Mouse (Mus musculus) embryo, embryonic 11.5 days (tissue): ENCODE measurements around the gene Ablim1.

Experiments
- DNase-seq: peaks from one replicate; pipeline ENCODE4 v3.0.0-alpha.2; 2012; ENCODE audit warnings: low read depth, low spot score

Ablim1 gene

DNA sequence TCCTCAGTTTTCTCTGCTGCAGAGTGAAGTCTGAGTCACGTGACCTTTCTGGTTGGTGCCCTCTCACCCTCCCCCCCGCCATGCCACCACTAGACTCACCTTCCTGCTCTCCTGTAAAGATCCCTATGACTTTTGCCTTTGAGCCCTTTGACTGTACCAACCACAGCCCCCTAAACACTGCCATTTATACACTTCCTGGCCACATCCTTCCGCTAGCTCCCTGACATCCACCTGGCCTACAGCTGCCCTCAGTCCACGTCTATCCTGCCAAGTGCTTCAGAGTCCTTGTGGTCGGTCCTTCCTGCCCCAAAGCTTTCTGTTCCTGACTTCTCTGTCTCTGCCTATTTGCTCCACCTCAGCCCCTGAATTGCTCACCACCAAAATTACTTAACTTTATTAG, 29.1 kb upstream of the Ablim1 start:
- DNase-seq = no peak

DNA sequence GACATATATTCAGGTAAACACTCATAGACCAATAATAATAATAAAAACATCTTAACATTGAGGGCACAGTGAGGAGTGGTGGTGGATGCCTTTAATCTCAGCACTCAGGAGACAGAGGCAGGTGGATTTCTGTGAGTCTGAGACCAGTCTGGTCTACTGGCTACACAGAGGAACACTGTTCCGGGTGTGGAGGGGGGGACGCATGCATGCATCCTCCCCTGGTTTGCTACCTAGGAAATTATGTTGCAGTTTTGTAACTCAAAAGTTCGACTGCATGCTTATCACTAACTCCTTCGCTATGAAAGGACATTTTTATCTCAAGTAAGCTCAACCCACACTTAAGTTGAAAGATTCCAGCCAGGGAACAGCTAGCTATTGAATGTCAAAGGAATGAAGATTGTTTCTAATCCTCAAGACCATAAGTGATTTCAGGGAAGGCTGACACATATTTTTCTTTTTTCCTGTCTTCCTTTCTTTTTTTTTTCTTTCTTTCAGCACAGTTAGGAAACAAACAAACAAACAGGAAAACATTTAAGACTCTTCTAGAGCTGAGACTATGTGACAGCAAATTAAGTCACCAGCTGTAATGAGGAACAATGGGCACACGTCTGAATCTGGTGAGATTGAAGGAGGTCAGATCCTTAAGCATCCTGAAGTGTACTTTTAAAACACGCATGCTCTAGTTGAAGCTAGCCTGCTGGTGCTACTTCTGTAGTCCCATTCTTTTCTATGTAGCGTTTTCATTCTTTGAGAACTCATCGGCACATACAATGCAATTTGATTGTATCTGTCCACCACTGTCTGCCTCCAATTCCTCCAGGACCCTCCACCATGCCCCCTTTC, 26.4 kb upstream of the Ablim1 start:
- no peak for DNase-seq

DNA sequence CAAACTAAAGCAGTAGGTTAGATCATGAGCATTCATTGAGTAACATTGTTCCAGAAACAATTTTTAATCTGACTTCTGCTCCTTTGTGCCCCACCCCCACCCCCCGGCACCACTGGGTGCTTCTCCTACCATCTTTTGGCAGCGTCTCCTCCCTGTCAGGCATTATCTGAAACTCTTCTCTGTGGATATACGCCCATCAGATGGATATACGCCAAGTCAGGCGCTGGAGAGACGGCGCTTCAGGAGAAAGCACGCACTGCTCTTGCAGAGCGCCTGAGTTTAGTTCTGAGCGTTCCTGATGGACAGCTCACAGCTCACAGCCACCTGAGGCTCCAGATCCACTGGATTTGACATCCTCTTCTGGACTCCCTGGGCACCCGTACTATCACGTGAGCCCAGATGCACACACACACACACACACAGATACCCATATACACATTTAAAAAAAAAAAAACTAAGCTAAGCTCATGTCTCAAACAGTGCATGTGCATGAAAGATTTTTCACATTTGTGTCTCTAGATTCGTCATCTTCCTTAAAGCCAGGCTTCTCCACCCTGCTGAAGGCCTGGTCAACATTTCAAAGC, 24.7 kb upstream of the Ablim1 start:
- DNase-seq = no peak

DNA sequence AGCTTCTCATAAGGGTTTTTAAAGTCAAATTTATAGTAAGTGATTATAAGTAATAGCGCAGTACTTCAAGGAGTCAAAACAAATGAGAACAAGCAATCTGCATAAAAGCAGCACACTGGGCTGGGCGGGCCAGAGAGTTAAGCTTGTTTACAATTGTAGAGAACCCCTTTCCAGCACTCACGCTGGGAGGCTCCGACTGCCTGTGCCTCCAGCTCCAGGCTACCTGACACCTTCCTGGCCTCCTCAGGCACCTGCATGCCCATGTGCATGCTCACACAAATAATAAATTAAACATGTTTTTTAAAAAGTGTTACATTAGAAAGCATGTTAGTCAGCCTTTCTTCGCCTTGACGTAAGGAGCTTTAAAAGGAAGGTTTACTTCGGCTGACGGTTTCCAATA, 20.4 kb upstream of the Ablim1 start:
- no peak for DNase-seq

DNA sequence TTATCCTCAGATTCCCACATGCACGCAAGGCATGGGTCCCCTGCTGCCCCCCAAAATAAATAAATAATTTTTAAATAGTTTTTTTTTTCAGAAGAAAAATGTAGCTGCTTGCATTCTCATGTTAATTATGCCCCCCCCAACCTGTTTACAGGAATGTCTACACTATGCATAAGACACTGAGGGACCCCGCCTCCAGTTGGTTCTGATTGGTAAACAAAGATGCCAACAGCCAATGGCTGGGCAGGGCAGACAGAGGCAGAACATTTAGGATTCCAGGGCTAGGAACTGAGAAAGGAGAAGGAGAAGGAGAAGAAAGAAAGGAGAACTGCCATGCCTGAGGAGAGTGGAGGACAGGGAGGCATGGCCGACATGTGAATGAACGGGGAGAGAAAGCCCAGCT, 18.6 kb upstream of the Ablim1 start:
- DNase-seq = no peak

DNA sequence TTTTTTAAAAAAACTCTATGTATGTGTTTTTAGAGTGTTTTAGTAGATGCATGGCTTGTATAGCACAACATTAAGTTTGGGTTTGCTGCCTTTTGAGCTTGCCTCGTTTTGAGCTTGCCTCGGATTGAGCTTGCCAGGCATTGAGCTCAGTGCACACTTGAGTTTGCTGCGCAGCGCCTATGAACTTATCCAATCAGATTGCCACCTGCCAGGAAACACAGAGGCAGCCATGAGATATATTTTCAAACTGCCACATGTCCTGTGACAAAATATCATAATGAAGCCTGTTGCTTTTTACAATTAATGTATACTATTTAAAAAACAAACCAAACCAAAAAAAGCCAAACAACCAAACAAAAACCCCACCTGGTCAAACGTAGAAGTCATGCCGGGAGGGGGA, 16.5 kb upstream of the Ablim1 start:
- no peak for DNase-seq

DNA sequence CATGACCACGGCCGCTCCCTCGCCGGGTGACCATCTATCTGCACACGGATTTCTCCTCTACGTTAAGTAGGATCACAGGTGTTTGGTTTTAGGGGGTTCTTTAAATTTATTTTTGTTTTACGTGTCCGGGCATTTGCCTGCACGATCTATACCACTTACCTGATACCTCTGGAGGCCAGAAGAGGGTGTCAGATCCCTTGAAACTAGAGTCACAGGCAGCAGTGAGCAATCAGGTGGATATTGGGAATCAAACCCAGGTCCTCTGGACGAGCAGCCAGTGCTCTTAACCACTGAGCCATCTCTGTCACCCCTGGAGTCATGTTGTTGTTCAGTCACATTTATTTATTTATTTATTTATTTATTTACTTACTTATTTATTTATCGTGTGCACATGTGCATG, 15.6 kb upstream of the Ablim1 start:
- DNase-seq = no peak

DNA sequence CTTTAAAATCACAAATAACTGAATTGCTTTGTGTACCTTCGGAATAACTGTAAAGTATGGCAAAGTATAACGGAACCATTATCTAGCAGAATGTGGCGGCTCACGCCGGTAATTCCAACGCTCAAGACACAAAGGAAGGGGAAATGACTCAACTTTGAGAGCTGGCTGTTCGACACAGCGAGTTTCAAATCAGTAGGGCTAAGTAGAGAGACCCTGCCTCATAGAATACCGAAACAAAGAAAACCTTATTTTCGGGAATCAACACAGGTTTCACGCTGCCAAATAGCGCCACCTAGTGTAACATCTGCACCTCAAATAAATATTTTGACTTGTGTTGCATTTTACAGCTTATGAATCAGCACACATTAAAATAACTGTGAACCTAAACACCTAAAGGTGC, 14.1 kb upstream of the Ablim1 start:
- peak; percentile 16 for DNase-seq

DNA sequence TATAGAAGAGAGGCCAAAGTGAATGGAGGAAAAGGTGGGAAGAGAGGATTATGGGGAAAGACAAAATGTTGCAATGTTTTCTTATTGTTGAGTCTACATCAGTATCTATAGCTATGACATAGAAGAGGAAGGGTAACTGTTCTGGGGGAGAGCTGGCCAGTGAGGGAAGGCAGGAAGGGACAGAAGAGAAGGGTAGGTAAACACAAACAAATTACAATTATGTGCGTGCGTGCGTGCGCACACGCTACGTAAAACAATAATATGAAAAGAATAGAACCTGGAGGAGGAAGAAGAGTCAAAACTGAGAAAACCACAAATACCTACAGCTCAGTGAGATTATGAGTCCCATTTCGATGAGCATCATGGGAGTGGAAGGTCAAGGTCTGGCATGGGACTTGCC, 13.6 kb upstream of the Ablim1 start:
- no peak for DNase-seq

DNA sequence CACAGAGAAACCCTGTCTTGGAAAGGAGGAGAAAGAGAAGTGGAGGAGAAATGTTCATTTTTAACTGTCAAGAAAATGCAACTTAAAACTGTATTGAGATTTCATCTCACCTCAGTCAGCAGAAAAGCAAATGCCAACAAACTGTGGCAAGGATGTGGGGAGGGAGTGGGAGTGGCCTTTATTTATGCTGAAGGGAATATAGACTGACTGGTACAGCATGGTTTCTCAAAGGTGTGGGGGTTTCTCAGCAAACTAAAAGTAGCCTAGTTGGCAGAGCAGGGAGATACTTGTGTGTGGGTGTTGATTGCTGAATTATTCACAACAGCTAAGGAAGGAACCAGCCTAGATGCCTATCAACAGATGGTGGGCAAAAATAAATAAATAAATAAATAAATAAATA, 13.0 kb upstream of the Ablim1 start:
- no peak for DNase-seq

DNA sequence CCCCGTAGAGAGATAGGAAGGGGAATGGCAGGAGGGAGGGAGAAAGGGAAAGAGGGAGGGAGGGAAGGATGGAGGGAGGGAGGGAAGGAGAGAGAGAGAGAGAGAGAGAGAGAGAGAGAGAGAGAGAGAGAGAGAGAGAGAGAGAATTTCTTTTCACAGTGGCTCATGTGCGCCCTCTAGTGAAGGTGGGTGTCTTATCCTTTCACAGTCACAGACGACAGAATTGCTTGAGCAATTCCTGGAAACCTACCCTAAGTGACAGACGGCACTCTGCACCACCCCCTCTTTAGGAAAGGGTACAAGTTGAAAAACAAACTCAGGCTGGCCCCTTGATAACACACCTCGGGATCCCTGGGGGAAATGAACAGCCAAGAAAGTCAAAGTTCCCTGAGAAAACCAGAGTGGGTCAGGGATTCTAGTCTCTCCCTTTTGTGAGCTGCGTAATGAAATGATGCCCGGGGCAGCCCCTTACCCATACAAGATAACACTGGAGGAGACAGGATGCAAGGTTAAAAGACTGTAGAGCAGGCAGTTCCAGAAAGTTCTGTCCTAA, 11.1 kb upstream of the Ablim1 start:
- peak; percentile 56 for DNase-seq

DNA sequence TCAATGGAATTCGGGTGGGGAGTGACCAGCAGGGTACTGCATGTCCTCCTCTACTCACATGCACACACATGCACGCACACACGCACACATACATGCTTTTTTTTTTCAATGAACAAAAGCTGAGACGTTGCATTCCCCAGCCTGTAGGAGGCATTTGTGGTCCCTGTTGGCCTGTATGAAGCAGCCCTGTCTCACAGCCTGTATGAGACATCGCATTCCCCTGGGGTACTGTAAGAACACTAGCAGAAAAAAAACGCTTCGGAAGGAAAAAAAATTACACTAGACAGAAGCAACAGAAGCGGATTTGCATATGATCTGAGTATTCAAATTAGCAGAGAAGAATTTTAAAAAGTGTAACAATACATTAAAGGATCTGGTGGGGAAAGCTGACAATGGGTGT, 8.4 kb upstream of the Ablim1 start:
- no peak for DNase-seq

DNA sequence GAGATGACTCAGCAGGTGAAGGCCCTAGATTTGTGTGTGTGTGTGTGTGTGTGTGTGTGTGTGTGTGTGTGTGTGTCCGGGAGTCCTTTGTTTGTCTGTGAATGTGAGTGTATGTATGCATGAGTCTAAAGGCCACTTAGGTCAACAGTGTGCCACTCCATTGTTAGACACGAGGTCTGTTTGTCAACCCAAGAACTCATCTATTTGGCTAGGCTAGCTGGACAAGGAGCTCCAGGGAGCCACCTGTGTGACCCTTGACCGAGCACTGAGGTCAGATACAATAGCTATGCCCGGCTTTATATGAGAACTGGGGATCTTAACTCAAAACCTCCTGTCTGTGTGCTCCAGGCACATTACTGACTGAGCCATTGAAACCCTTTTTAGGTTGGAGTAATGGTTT, 7.8 kb upstream of the Ablim1 start:
- no peak for DNase-seq

DNA sequence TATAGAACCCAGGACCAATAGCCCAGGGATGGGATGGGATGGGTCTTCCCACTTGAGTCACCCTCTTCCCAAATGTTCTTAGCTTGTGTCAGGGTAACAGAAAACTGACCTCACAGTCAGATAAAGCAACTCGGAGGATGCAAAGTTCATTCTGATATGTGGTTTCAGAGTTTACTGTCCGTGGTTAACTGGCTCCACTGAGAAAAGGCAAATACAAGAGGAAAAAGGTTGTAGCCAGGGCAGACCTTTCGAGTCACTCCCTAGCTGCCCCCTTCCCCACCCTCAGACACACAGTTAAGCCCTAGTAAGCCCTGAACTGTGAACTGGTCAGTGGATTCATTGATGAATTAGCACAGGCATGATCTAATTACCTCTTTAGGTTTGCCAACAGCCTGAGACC, 7.1 kb upstream of the Ablim1 start:
- no peak for DNase-seq

DNA sequence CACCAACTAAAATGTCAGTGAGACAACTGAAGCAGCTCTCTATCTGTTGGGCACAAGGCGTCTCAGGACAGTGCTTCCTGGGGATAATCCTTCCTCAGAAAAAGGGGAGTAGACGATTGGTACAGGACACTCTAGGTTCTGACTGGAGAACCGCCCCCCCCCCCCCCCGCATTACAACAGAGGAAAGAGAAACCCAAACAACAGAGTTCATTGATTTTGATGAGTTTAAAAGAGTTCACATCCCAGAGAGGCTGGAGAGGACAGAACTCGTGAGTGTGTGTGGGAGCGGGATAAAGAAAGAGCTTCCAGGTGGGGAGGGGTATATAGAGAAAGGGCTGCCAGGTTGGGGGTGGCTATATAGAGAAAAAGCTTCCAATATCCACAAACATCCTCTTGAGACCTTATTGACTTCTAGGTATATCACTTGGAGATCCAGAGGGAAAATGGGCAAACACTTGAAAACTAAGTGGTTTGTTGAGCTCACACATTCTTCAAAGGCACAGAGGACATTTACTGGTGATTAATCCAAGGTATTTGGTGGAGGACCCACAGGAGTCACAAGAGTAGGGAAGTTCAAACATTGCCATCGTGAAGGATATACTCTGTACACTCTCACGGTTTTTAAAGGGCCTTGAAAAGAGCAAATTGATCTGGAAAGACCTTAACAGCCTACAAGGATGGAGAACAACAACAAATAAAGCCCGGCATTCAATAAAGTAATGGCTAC, 6.1 kb upstream of the Ablim1 start:
- DNase-seq = no peak

DNA sequence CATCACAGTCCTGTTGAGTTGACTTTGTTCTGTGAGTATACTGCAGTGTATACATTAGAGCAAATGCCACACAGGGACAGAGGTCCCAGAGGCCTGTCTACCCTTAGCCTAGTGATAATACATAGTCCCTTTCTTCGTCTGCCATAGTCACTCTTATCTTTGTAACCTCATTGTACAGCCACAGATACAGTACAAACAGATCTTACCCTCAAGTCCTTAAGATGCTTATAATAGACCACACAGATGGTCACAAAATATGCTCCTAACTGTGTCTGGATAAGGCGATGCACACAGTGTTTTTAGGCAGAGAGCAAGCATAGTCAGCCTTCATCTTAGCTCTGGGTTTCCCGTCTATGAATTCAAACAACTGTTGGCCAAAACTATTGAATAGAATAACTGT, 1.9 kb upstream of the Ablim1 start:
- DNase-seq = no peak

DNA sequence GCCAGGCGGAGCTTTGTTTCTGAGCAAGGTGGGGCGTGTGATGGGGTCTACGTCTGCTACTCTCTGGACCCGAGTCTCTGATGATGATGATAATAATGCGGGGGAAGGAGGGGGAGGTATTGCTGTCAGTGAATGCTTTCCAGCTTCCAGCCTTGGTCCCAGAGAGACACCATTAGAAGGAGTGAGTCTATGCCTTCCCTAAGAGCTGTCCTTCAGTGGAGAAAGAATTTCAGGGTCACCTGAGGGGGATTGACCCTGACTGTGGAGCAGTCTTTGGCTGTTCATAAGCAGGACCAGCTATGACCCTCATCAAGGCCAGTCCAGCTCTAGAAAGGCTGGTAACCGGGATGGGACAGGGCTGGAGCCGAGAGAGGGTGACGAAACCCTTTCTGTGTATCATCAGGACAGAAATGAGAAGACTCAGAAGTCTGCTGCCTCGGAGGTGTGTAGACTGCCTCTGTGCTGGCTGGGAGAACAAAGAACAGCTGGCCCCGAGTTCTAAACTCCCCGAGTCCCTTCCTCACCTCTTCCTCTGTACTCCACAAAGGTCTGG, 370 bp upstream of the Ablim1 start:
- no peak for DNase-seq

DNA sequence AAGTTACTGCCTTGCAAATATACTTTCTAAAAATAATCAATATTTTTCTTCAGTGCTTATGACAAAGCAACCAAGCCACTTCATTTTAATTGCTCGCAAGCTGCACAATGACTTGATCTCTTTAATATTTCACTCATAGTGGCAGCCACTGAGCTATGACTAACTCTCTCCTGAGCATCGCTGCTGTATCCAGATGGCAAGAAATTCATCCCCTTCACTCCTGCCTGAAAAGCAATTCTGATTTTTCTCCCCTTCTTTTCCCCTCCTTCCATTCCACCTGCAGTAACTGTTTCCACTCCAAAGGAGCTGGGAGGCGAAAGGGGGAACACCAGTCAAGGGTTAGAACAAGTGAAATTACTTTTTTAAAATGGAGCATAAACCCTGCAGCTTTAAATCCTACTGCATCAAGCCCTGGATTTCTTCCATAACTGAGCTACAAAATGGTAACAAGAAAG, 801 bp downstream of the Ablim1 start:
- no peak for DNase-seq

DNA sequence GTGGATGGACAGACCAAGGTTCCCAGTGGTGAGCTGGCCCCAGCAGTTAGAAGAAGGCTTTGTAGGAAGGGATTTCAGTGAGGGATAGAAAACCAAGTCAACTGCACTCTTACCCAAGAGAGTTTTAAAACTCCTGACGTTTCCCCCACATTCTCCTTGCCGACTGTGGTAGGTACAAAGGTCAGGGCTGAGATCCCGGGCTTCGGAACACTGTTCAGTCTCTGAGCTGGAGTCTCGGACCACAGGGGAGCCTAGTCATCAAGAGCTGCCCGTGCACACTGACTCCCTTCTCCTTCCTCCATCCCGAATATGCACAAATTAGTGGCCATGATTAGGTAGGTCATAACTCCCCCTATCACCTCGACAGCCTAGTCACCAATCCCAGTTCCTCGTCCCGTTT, 1.5 kb downstream of the Ablim1 start:
- DNase-seq = no peak

DNA sequence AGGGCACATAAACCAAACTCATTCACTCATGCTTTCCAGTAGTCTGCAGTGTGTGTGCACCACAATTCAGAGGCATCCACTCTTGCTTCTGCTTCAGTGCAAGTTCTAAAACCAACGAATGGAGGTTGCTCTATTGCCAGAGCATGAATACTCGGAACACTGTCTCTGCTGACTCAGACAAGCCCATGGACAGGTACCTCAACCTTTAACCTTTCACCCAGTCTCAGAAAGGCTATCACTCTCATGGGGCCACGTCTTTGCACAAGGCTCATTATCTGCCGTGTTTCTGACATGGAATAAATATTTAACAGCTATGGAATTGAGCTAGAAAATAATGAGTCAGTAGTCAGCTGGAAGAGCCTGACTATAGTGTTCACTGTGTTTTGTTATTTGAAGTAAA, 4.7 kb downstream of the Ablim1 start:
- no peak for DNase-seq

DNA sequence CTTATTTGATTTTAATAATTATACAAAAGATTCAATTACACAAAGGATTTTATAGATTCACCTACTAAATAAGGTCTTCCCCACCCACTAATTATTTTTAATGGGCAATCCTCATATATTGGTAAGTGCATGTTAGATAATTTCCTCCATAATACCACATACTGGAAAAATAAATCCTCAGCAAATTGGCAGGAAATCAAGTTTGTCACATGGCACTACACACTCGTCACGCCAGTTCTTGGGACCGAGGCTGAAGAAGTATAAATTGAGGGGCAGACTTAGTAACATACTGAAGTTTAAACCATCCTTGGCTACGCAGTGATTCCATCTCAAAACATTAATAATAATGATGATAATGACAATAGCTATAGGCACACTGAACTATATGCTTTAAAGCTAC, 8.1 kb downstream of the Ablim1 start:
- no peak for DNase-seq

DNA sequence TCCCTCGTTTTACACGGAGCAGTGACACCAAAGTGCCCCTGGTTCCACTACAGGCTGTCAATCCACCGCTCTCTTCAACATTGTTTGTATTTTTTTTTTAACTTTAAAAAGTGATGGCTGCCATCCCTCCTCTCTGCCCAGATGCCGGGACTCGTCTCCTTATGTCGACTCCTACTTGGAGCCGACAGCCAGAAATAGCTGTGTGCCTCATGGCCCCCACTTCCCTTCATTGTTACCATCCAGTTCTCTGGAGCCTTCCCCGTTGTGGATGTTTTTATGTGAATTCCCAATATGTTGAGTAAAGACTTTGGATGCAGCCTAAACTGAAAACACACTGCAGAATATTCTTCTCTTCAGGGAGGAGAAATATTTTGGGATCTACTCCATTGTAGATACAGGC, 8.7 kb downstream of the Ablim1 start:
- no peak for DNase-seq
